Mouse (Mus musculus): ENCODE measurements around the gene P4ha2.

DNA sequence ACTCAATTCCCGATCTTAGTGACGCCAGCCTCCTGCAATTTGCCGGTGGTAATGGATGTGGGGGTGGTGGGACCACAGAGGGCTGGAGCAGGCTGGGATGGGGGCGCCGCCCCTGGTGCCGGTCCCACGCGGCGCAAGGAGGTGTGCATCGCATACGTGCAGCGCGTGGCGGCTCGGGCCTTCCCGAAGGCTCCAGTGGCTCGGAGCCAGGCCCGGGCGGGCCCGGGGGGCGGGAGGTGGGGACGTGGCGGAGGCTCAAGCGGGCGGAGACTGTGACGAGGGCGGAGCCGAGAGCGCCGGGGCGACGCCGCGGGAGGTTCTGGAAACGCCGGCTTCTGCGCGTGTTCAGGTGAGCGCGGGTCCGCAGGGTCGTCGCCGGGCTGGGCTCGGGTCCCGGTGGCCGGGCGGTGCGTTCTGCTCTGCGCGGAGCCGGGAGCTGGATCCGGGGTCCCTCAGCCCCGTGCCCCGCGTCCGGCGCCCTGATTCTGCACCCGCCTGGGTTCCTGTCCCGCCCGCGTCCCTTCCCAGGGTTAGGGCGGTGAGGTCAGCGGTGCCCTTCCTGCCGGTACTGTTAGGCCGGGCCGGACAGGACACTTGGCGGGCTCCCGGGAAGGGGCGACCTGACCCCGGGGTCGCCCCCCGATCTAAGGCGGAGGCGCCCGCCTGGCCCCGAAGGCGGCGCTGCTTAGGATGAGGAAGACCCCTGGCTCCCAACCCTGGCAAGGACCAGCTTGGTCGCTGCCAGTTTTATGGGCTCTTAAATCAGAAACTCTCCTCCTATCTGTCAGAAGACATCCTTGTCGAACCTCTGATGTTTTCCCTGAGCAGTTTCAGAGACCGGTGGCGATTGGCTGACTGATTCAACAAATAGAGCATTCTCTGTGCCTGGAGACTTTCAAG lies 1.0 kb downstream of the P4ha2 start:
- TF ChIP-seq CTCF (IDR thresholded peaks at IDR 0.05; ENCODE audit: low read depth, low read length) (no peak), POLR2A (IDR thresholded peaks at IDR 0.05; ENCODE audit: borderline replicate concordance, low read depth, low read length) (no peak)

Measured in bone marrow macrophage, adult 2 months (primary cell).